Mouse (Mus musculus): Measurements from ENCODE around the gene Fiz1.

Fiz1 gene

GRCm38 (mm10) chr7:4996934-4997333 lies 17.6 kb downstream of the Fiz1 start:
- no peak for DNase-seq

GRCm38 (mm10) chr7:4996003-4996895 lies 18.2 kb downstream of the Fiz1 start, which contains the start of gene Zfp579:
Zfp579 (minus strand) TSS chr7:4996158.
- DNase-seq = peak; percentile 96 to 97

GRCm38 (mm10) chr7:4995268-4996002 lies 19.1 kb downstream of the Fiz1 start:
- no peak for DNase-seq

GRCm38 (mm10) chr7:4993999-4994788 lies 20.3 kb downstream of the Fiz1 start:
- peak in 1 of 2 experiments; percentile 18 for DNase-seq

GRCm38 (mm10) chr7:4993347-4993998 lies 21.0 kb downstream of the Fiz1 start:
- no peak for DNase-seq

GRCm38 (mm10) chr7:4988250-4988649 lies 26.2 kb downstream of the Fiz1 start:
- no peak for DNase-seq

GRCm38 (mm10) chr7:4976832-4977231 lies 37.7 kb downstream of the Fiz1 start:
- no peak for DNase-seq

- DNase-seq = no peak
Observed at GRCm38 (mm10) chr7:4975455-4975854, 39.0 kb downstream of the Fiz1 start.

GRCm38 (mm10) chr7:4972321-4973047 lies 42.0 kb downstream of the Fiz1 start:
- peak in 1 of 2 experiments; percentile 31 for DNase-seq

GRCm38 (mm10) chr7:4971710-4972109 lies 42.8 kb downstream of the Fiz1 start:
- peak in 1 of 2 experiments; percentile 21 for DNase-seq

- DNase-seq = no peak
Observed at GRCm38 (mm10) chr7:4971068-4971467, 43.4 kb downstream of the Fiz1 start, which contains the start of gene Sbk3. Sbk3 (minus strand) TSS chr7:4971168.

- no peak for DNase-seq
Observed at GRCm38 (mm10) chr7:4964988-4965387, 49.5 kb downstream of the Fiz1 start.

GRCm38 (mm10) chr7:4964272-4964671 lies 50.2 kb downstream of the Fiz1 start, which contains the start of gene Sbk2:
Sbk2 (minus strand) TSS chr7:4964406.
- DNase-seq = peak; percentile 90 to 91

GRCm38 (mm10) chr7:4963527-4963926 lies 51.0 kb downstream of the Fiz1 start:
- DNase-seq = no peak

- no peak for DNase-seq
Observed at GRCm38 (mm10) chr7:4957361-4957760, 57.1 kb downstream of the Fiz1 start.
